Comparison of ENCODE assay signal across 8 mouse cellular contexts in the genomic region with DNA sequence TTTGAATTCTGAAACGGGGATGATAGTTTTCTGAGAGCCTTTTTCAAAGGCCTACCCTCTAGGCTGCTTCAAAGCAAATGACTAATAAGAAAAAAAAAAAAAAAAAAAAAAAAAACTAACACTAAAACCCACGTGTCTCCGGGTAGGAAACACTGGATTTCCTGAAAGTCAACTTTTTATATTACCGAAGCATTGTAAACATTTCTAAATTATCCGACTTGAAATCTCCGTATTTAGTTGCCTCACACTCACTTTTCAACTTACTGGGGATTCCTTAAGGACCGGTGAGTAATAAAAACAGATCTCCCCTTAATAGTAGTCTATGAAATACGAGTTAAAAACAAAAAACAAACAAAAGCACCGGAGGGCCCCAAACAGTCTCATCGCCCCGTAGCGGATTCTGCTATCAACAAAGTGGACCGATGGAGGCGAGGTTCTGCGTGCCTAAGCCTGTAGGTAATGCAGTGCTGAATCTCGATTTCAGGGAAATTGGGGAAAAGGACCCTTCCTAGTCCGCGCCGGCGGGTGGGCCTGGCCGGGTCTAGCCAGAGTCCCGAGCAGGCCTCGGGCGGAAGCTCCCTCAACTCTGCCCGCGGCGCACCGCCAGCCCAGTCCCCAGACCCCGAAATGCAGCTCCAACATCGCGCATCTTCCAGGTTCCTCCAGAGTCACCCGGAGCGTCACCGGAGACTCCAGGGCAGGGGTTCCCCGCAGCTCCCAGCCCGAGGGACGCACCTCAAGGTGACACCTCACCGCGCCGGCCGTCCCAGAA. TPM values are rescaled to one million over a fixed set of nuclear protein-coding genes. Genes with fewer than 3 reads are reported as not detected.
A peak's percentile ranks its signal among the peaks of the same experiment; 100 is the strongest.
DNase-seq lines count a peak whose midpoint lies in the region; ATAC-seq and TF ChIP-seq lines count a peak whose summit lies in the region.

No protein-coding gene starts in this region.

- H3K9ac ChIP-seq in kidney, embryonic 14.5 days (ENCODE audit: low read depth, low read length), result peak overlapping the region; percentile 85
- peak overlapping the region; percentile 99 for H3K9ac ChIP-seq in ES-E14 (ENCODE audit: insufficient read depth, low read depth, low read length, poor library complexity, severe bottlenecking)
- H3K9ac ChIP-seq in embryonic facial prominence, embryonic 12.5 days, result peak overlapping the region; percentile 80
- peak overlapping the region; percentile 87 for H3K9ac ChIP-seq in liver, embryonic 14.5 days (replicated peaks)
- H3K9ac ChIP-seq in neural tube, embryonic 13.5 days, result peak overlapping the region; percentile 87

- peak overlapping the region; percentile 81 for H3K4me2 ChIP-seq in kidney, embryonic 14.5 days (replicated peaks; ENCODE audit: low read depth, low read length)
- H3K4me2 ChIP-seq in embryonic facial prominence, embryonic 12.5 days (replicated peaks), result peak overlapping the region; percentile 68
- peak overlapping the region; percentile 93 for H3K4me2 ChIP-seq in liver, embryonic 14.5 days (ENCODE audit: low read depth)
- peak overlapping the region; percentile 67 for H3K4me2 ChIP-seq in neural tube, embryonic 13.5 days

- H3K4me1 ChIP-seq in kidney, embryonic 14.5 days (ENCODE audit: control insufficient read depth, insufficient read depth, low read length), result peaks cover 9% of the 10 kb centered on the region; the same call in 1 of the 2 replicates
- peaks cover 2 to 8% of the 10 kb centered on the region in 2 experiments; a peak in 3 of 4 replicates for H3K4me1 ChIP-seq in ES-E14 (ENCODE audit: control insufficient read depth in 2 of 2, insufficient read depth in 2 of 2, low read length in 2 of 2, poor library complexity in 1 of 2)
- peaks cover 10% of the 10 kb centered on the region; the same call in 1 of the 2 replicates for H3K4me1 ChIP-seq in embryonic facial prominence, embryonic 12.5 days
- peaks cover 31% of the 10 kb centered on the region for H3K4me1 ChIP-seq in hindbrain, embryonic 10.5 days (replicated peaks)
- peaks cover 13 to 16% of the 10 kb centered on the region in 2 experiments for H3K4me1 ChIP-seq in liver, embryonic 14.5 days (replicated peaks; ENCODE audit: control insufficient read depth in 2 of 2, insufficient read depth in 2 of 2, low read length in 1 of 2)
- H3K4me1 ChIP-seq in neural tube, embryonic 13.5 days (replicated peaks), result peaks cover 17% of the 10 kb centered on the region

- no peaks in the 10 kb centered on the region for H3K36me3 ChIP-seq in kidney, embryonic 14.5 days (ENCODE audit: control insufficient read depth, insufficient read depth, low read length)
- H3K36me3 ChIP-seq in ES-E14 (ENCODE audit: control insufficient read depth, insufficient read depth, low read length, poor library complexity, severe bottlenecking), result no peaks in the 10 kb centered on the region
- no peaks in the 10 kb centered on the region for H3K36me3 ChIP-seq in embryonic facial prominence, embryonic 12.5 days
- H3K36me3 ChIP-seq in hindbrain, embryonic 10.5 days, result peaks cover 3% of the 10 kb centered on the region; the same call in 1 of the 2 replicates
- no peaks in the 10 kb centered on the region for H3K36me3 ChIP-seq in liver, embryonic 14.5 days (replicated peaks; ENCODE audit: control insufficient read depth, insufficient read depth, low read depth)
- no peaks in the 10 kb centered on the region for H3K36me3 ChIP-seq in neural tube, embryonic 13.5 days

- H3K27ac ChIP-seq in kidney, embryonic 14.5 days (ENCODE audit: low read depth, low read length), result peak overlapping the region; percentile 90
- H3K27ac ChIP-seq in ES-E14 (ENCODE audit: insufficient read depth, low read depth, low read length, poor library complexity, severe bottlenecking), result peak overlapping the region; percentile 81
- H3K27ac ChIP-seq in embryonic facial prominence, embryonic 12.5 days, result peak overlapping the region; percentile 95
- peak overlapping the region; percentile 96 for H3K27ac ChIP-seq in hindbrain, embryonic 10.5 days
- peak overlapping the region; percentile 66 for H3K27ac ChIP-seq in liver, embryonic 14.5 days
- H3K27ac ChIP-seq in neural tube, embryonic 13.5 days (replicated peaks), result peak overlapping the region; percentile 93

- no peak for TF ChIP-seq CTCF in liver, embryonic 14.5 days (IDR thresholded peaks at IDR 0.05; ENCODE audit: low read depth)

- in situ Hi-C loops in ES-E14 (cut with MboI; ENCODE audit: low sequenced_read_pairs in 2 of 2, unreplicated experiment in 2 of 2), result no loop called here

- ATAC-seq in kidney, embryonic 14.5 days (ENCODE audit: low FRiP score, low TSS enrichment), result peak; percentile 44
- ATAC-seq in embryonic facial prominence, embryonic 12.5 days (ENCODE audit: insufficient number of reproducible peaks, insufficient read depth, low FRiP score, low TSS enrichment), result peak; percentile 37
- no peak; the same call in 1 of the 2 replicates for ATAC-seq in liver, embryonic 14.5 days (ENCODE audit: insufficient read depth)
- ATAC-seq in neural tube, embryonic 13.5 days (ENCODE audit: low read depth), result peak; percentile 60

- no peaks in the 10 kb centered on the region for H3K27me3 ChIP-seq in kidney, embryonic 14.5 days (ENCODE audit: control insufficient read depth, insufficient read depth, low read length)
- no peaks in the 10 kb centered on the region for H3K27me3 ChIP-seq in embryonic facial prominence, embryonic 12.5 days
- H3K27me3 ChIP-seq in hindbrain, embryonic 10.5 days (ENCODE audit: insufficient read depth, poor library complexity, severe bottlenecking), result no peaks in the 10 kb centered on the region
- H3K27me3 ChIP-seq in liver, embryonic 14.5 days (ENCODE audit: control insufficient read depth, insufficient read depth, low read length), result no peaks in the 10 kb centered on the region
- no peaks in the 10 kb centered on the region for H3K27me3 ChIP-seq in neural tube, embryonic 13.5 days

- WGBS in kidney, embryonic 14.5 days, result under 1% methylated on average over 41 of the region's 41 CpGs
- WGBS in embryonic facial prominence, embryonic 12.5 days, result under 1% methylated on average over 38 of the region's 41 CpGs
- WGBS in hindbrain, embryonic 10.5 days, result under 1% methylated on average over 41 of the region's 41 CpGs
- WGBS in liver, embryonic 14.5 days (ENCODE audit: insufficient replicate concordance), result under 1% methylated on average over 41 of the region's 41 CpGs
- WGBS in neural tube, embryonic 13.5 days, result under 1% methylated on average over 41 of the region's 41 CpGs

- H3K9me3 ChIP-seq in kidney, embryonic 14.5 days (ENCODE audit: control insufficient read depth, low read length), result no peaks in the 10 kb centered on the region
- H3K9me3 ChIP-seq in ES-E14 (ENCODE audit: control insufficient read depth, insufficient read depth, low read depth, low read length), result no peaks in the 10 kb centered on the region
- H3K9me3 ChIP-seq in embryonic facial prominence, embryonic 12.5 days, result no peaks in the 10 kb centered on the region
- no peaks in the 10 kb centered on the region for H3K9me3 ChIP-seq in hindbrain, embryonic 10.5 days
- H3K9me3 ChIP-seq in liver, embryonic 14.5 days (ENCODE audit: control insufficient read depth, low read length), result no peaks in the 10 kb centered on the region
- no peaks in the 10 kb centered on the region for H3K9me3 ChIP-seq in neural tube, embryonic 13.5 days

- no peak for DNase-seq in kidney, adult 11 months
- no peak for DNase-seq in ES-E14 (ENCODE audit: low read depth, low spot score)
- no peak for DNase-seq in hindbrain, embryonic 10.5 days (ENCODE audit: low spot score)
- peak in 1 of 3 experiments; percentile 38 for DNase-seq in liver, embryonic 14.5 days (ENCODE audit: low read depth in 3 of 3, low spot score in 3 of 3)
- DNase-seq in frontal cortex, postnatal 10 days (ENCODE audit: low spot score in 2 of 2), result no peak

- peak overlapping the region; percentile 85 for H3K4me3 ChIP-seq in kidney, embryonic 14.5 days (ENCODE audit: low read length)
- H3K4me3 ChIP-seq in ES-E14 (ENCODE audit: insufficient read depth in 1 of 2, low read depth in 1 of 2, low read length in 2 of 2, poor library complexity in 1 of 2, severe bottlenecking in 1 of 2), result peak overlapping the region; percentile 95 to 98
- peak overlapping the region; percentile 93 for H3K4me3 ChIP-seq in embryonic facial prominence, embryonic 12.5 days
- peak overlapping the region; percentile 89 for H3K4me3 ChIP-seq in hindbrain, embryonic 10.5 days
- peak overlapping the region; percentile 87 to 90 for H3K4me3 ChIP-seq in liver, embryonic 14.5 days (ENCODE audit: insufficient read depth in 1 of 2, low read depth in 2 of 2, low read length in 2 of 2)
- peak overlapping the region; percentile 91 for H3K4me3 ChIP-seq in neural tube, embryonic 13.5 days

- no peak for TF ChIP-seq EP300 in liver, embryonic 14.5 days (IDR thresholded peaks at IDR 0.05; ENCODE audit: low read depth)

TF ChIP-seq in ES-E14, 5 proteins besides CTCF, POLR2A, EP300 and RAD21:
- TF ChIP-seq HCFC1 (IDR thresholded peaks at IDR 0.05; ENCODE audit: borderline replicate concordance, insufficient read depth, low read length) (0 out of 2 replicates have a peak, but pooled peaks have one; percentile 15), CHD2 (IDR thresholded peaks at IDR 0.05; ENCODE audit: low read depth, low read length) (no peak), MAFK (IDR thresholded peaks at IDR 0.05; ENCODE audit: insufficient read depth, low read depth, low read length) (no peak), ZNF384 (IDR thresholded peaks at IDR 0.05; ENCODE audit: low read depth, low read length) (peak; percentile 79), ZC3H11A (IDR thresholded peaks at IDR 0.05; ENCODE audit: borderline replicate concordance, low read depth, low read length) (no peak)

RNA-seq across cellular contexts. Expression of gene Adss, which starts 0.7 kb away (rescaled TPM):
- polyA plus RNA-seq in kidney, embryonic 14.5 days (2014; fragmentation: Nextera tagmentation; extraction: Ambion mirVana), result 51.3 and 65.8 TPM in 2 replicates
- 63.7 and 96.9 TPM in 2 replicates for total RNA-seq in ES-E14 (2012; rRNA removed)
- 59.2 and 63.6 TPM in 2 replicates for polyA plus RNA-seq in embryonic facial prominence, embryonic 12.5 days (2016; fragmentation: Nextera tagmentation; extraction: Ambion mirVana)
- 42.4 and 54.7 TPM in 2 replicates for polyA plus RNA-seq in hindbrain, embryonic 10.5 days (2016; fragmentation: Nextera tagmentation; extraction: Ambion mirVana)
- polyA plus RNA-seq in liver, embryonic 14.5 days (2012; rRNA removed), result 6.1 and 11.5 TPM in 2 replicates
- 15.7 and 18.7 TPM in 2 replicates for polyA plus RNA-seq in liver, embryonic 14.5 days (2014; fragmentation: Nextera tagmentation; extraction: Ambion mirVana)
- polyA plus RNA-seq in neural tube, embryonic 13.5 days (2015; fragmentation: Nextera tagmentation; extraction: Ambion mirVana), result 46.0 and 50.2 TPM in 2 replicates
